Mouse (Mus musculus): ENCODE measurements around the gene Ucn. TPM values are rescaled to one million over a fixed set of nuclear protein-coding genes. Genes with fewer than 3 reads are reported as not detected.

The Ucn gene
- total RNA-seq, 1 experiment from 2014 or later, result not detected

DNA sequence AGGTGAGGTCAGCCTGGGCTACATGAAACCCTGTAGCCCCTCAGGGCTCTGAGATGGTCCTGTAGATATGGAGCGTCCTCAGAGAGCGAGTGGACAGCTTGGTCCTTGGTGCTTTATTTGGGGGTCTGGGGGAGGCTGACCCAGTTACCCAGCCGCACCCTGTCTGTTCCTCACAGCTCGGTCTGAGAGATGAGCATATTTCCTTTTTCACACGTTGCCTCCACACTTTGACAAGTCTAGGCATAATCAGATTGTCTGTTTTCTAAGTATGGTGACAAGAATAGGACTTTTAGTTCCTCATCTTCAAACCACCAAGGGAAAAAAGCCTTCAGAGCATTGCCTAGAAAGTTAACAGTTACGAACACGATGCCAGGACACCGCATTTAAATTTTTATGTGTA, 17.5 kb downstream of the Ucn start:
- ATAC-seq (replicated peaks in 1 of 2; ENCODE audit: insufficient read depth in 1 of 2, low FRiP score in 2 of 2, low TSS enrichment in 1 of 2, low read depth in 1 of 2, poor library complexity in 2 of 2, severe bottlenecking in 2 of 2), result no peak

DNA sequence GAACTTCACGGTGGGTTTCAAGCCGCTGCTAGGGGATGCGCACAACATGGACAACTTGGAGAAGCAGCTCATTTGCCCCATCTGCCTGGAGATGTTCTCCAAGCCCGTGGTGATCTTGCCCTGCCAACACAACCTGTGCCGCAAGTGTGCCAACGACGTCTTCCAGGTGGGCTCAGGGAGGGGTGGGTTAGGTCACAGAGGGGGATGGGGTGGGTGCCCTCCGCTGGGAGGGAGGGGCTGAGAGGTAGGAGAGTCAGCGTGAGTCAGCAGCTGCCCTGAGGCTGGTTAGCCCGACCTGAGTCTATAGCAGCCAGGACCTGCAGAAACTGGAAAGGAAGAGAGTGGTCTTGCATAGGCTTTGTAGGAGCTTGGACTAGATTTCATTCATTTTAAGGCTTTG, 21.7 kb downstream of the Ucn start:
- ATAC-seq (replicated peaks in 1 of 2; ENCODE audit: insufficient read depth in 1 of 2, low FRiP score in 2 of 2, low TSS enrichment in 1 of 2, low read depth in 1 of 2, poor library complexity in 2 of 2, severe bottlenecking in 2 of 2), result no peak

DNA sequence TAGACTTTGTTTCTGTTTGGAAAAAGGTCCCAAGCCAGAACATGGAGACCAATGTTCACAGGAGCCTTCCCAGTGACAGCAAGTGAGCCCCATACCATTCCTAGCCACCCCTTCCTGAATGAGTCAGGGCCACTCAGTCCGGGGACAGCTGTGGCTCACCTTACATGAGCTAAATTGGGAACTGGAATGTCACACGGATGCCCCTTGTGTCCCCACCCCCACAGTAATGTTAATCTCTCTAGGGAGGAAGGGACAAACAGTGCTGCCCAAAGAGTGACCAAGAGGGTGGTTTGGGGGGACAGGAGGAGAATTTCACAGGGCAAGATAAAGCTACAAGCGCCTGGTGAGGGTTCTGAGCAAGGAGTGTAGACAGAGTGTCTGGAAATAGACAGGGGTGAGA, 22.3 kb downstream of the Ucn start, which contains the start of gene Trim54:
Trim54 (plus strand) TSS at position 359 of the 400 bp plus-strand sequence.
- no peak for ATAC-seq (replicated peaks in 1 of 2; ENCODE audit: insufficient read depth in 1 of 2, low FRiP score in 2 of 2, low TSS enrichment in 1 of 2, low read depth in 1 of 2, poor library complexity in 2 of 2, severe bottlenecking in 2 of 2)

DNA sequence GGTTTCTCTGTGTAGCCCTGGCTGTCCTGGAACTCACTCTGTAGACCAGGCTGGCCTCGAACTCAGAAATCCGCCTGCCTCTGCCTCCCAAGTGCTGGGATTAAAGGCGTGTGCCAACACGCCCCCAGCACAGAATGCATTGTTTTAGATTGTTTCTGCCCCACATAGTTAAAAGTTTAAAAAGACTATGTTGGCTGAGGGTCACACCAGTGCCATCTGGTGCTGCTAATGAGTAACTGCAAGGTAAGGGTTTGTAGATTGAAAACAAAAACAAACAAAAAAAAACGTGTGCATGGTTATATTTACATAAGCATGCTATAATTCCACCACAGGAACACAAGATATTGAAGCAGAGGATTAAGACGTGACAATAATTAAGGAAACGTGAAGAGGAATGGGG, 27.8 kb downstream of the Ucn start:
- ATAC-seq (replicated peaks in 1 of 2; ENCODE audit: insufficient read depth in 1 of 2, low FRiP score in 2 of 2, low TSS enrichment in 1 of 2, low read depth in 1 of 2, poor library complexity in 2 of 2, severe bottlenecking in 2 of 2), result 0 out of 4 replicates have a peak, but pooled peaks of 1 of the 2 experiments have one; percentile 36

DNA sequence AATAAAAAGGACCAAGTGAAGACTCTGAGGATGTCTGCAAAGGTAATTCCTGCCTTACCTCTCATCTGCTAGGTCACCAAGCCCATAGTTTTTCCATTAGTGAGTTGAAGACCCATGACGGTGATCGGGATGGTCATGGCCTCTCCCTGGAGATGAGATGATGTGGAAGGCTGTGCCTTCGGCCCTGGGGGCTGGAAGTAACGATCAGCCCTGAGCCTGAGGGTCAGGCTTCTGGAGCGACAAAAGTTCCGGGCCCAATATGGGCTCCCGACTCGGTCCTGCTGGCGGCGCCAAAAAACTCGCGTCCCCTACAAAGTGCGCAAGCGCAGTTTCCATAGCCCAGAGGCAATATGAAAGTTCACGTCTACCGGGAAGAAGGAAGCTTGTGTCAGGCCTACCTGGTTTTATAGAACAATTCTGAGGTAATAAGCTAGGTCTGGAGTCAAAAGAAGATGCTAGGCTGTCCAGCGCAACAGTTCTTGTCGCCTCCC, 30.6 kb downstream of the Ucn start, which contains the start of gene Slc30a3:
Slc30a3 (minus strand) TSS at position 238 of the 491 bp plus-strand sequence.
- no peak for ATAC-seq (replicated peaks in 1 of 2; ENCODE audit: insufficient read depth in 1 of 2, low FRiP score in 2 of 2, low TSS enrichment in 1 of 2, low read depth in 1 of 2, poor library complexity in 2 of 2, severe bottlenecking in 2 of 2)

DNA sequence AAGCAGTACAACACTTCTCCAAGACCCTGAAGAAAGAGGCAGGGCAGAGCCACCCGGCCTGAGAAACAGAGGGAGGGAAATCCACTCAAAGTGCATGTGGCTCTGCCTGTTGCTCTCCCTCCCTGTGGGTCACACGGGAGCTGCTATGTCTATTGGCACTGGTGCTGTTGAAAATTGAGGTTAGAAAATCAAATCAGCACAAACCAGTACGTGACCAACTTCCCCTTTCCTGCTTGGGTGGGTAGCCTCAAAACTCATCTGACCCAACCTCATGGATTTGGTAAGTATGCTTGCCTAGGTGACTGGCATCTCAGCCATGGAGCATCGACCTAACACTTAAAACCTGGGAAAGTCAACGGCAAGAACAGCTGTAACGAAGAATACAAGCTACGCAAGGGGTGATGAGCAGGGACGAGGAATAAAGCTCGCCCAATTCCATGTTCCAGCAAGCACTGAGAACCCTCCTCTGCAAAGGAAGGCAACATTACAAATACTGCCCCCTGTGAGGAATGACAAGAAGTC, 32.8 kb downstream of the Ucn start, which contains the start of gene Dnajc5g:
Dnajc5g (plus strand) TSS at position 472 of the 522 bp plus-strand sequence.
- ATAC-seq (replicated peaks in 1 of 2; ENCODE audit: insufficient read depth in 1 of 2, low FRiP score in 2 of 2, low TSS enrichment in 1 of 2, low read depth in 1 of 2, poor library complexity in 2 of 2, severe bottlenecking in 2 of 2), result peak; percentile 42 to 56; a peak in 2 of 4 replicates

DNA sequence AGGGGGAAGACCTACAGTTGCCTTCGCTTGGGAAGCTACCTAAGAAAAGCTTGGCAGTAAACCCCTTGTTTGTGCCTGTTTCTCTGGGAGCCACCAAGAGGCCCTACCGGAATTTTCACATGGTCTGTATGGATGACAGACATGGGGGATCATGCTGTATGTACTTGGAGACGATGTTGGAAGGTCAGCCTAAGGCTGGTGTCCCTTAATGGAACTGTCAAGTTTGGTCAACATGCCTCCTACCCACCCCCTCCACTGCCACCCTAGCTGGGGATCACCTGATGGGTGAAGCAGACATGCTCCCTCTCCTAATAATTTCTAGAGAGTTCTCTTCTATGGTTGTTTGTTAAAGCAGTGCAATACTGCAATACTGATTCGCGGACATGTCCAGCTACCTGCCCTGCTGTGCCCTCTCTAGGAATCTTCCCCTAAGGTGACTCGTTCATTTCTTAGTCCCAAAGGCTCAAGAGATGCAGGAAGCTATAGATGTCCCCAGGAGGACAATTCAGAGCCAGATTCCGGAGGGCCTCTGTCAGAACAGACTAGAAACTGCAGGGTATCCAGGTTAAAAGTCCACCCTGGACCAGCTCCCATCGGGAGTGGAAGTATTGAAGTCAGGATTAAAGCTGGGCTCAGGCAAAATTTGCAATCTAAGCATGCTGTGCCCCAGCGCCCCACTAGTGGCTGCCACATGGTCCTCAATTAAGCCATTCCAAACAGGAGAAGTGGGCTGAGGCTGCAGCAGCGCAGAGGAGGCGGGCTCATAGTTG, 42.7 kb downstream of the Ucn start:
- ATAC-seq (replicated peaks in 1 of 2; ENCODE audit: insufficient read depth in 1 of 2, low FRiP score in 2 of 2, low TSS enrichment in 1 of 2, low read depth in 1 of 2, poor library complexity in 2 of 2, severe bottlenecking in 2 of 2), result no peak

DNA sequence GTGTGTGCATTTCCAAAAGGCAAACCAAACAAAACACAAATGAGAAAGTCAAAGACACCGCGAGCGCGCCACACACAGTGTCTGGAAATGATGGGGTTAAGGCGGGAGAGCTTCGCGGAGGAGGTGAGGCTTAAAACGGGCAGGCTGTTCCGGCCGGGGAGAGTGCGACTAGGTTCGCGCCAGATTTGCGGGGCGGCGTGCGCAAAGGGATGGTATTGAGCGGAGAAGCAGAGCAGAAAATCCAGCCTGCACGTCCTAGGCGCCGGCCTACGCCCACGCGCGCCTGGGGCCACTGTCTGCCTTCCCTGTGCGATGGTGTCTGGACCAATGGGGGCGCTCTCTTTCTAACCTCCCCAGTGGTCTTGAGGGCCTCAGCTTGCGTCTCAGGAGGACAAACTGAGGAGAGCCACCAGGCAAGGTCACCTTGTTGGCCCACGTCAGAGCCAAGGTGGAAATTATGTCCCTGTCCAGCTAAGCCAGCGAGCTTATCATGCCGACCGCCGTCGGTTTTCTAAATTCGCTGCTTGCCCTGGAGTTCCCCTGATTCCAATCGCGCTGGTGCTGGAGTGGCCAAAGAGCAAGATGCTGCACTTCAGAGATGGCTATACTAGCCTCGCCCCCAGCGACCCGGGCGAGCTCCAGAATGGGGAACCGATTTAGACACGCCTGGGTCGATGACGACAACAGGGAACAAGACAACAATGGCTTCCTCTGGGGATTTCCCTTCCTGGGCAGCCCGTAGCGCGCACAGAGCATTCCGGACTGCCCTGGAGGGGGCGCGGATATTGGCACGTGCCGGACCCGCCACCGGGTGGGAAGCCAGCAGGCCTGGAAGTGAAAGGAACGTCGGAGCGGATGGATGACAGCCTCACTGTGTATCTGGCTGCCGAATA, 43.6 kb downstream of the Ucn start:
- peak; percentile 85 to 92 for ATAC-seq (replicated peaks in 1 of 2; ENCODE audit: insufficient read depth in 1 of 2, low FRiP score in 2 of 2, low TSS enrichment in 1 of 2, low read depth in 1 of 2, poor library complexity in 2 of 2, severe bottlenecking in 2 of 2)

DNA sequence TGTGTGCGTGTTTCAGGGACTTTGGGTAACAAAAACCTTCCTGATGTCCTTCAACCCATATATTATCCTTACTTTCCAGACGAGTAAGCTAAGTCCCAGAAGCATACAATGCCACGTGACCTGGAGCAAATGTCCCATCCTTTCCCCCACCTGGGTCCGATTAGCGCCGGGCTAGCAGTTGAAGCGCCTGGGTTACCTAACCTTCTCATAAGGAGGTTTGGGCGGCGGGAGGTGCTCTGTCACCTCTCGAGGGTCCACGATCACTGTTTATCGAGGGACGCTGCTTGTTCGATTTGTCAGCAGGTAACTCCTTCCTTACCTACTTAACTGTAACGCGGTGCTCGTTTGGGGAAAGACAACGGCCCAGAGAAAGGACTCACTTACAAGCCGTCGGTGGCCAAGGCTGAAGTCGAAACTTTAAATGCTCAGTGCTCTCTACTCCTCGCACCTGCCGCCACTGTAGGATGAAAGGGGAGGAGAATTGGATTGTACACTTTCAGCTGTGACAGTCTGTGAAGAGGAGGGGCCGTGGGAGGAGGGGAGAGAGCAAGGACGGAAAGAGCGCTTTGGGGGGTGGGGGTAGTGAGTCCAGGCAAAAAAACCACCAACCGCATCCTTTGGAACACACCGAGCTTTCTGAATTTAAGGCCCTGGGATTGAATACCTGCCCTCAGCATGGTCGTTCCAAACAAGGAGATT, 44.4 kb downstream of the Ucn start:
- no peak for ATAC-seq (replicated peaks in 1 of 2; ENCODE audit: insufficient read depth in 1 of 2, low FRiP score in 2 of 2, low TSS enrichment in 1 of 2, low read depth in 1 of 2, poor library complexity in 2 of 2, severe bottlenecking in 2 of 2)

DNA sequence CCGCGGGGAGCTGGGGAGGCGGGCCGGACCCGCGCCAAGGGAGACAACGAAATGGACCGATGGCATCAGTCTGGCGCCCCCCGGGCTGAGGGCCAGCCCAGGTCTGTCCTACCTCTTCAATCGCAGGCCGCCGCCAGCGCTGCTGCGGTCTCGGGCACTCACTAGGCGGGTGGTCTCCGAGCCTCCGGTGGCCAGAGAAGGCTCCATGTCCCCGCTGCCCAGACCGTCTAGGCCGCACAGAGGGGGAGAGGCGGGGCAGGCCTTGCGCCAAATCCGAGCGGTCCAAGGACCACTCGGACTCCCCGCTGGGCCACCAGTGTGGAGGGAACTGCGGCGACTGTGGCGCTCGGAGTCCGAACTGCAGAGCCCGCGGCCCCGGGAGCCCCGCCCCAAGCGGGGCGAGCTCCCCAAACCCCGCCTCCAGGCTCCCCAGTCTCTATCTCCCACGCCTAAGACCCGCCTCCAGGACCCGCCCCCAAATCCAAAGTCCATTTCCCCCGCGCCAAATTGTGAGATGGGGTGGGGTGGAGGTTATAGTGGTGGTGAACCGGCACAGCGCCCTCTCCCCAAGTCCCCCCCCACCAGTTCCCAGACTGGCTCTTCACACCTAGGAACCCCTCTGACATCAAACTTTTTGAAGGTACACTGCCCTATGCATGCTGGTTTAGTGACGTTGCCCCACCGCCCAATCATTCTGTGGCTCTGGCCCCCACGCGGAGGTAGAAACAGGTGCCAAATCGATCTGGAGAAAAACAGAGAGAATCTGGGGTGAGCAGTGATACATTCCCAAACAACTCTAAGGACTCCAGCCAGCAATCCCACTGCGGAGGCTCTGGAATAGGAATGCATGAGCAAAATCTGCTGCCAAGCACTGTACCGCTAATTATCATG, 45.2 kb downstream of the Ucn start:
- no peak for ATAC-seq (replicated peaks in 1 of 2; ENCODE audit: insufficient read depth in 1 of 2, low FRiP score in 2 of 2, low TSS enrichment in 1 of 2, low read depth in 1 of 2, poor library complexity in 2 of 2, severe bottlenecking in 2 of 2)

DNA sequence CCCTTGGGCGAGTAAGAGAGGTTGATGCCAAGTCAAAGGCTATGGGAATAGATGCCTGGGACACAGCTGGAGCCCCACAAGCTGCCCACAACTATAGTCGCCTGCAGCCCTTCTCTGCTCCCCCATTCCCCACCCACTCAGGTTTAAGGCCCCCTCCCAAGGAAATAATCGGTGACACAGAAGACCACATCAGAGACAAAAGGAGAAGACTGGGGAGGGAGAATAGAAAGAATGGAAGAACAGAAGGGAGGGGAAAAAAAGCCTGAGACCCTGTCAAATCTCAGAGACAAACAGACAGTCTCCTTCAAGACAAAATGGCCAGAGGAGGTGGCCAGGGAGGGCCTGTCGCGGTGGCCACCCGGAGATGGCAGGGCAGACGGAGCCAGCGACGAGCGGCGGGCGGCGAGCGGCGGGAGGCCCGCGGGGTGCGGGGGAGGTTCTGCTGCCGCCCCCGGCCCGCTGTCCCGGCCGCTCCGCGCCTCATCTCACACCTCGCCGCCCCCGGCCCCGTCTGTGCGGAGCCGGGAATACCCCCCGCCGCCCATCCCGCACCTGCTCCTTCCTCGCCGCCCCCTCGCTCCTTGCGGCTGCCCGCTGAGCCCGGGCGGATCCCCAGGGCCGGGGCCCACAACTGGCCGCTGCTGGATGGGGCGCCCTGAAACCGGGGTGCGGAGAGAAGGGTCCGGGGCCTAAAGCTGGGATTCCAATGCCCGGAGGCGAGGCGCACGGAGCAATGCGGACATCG, 46.2 kb downstream of the Ucn start:
- ATAC-seq (replicated peaks in 1 of 2; ENCODE audit: insufficient read depth in 1 of 2, low FRiP score in 2 of 2, low TSS enrichment in 1 of 2, low read depth in 1 of 2, poor library complexity in 2 of 2, severe bottlenecking in 2 of 2), result no peak

Other genes starting within 250 kb of the Ucn start
- 190 and 197 TPM in 2 replicates for gene Ost4, start 231.0 kb downstream of the Ucn start, total RNA-seq (2017)
- 31.9 and 48.9 TPM in 2 replicates for gene Emilin1, start 225.4 kb downstream of the Ucn start, total RNA-seq (2017)
- 69.2 and 71.8 TPM in 2 replicates for gene Khk, start 217.4 kb downstream of the Ucn start, total RNA-seq (2017)
- not detected in 2 replicates for gene Cgref1, start 193.2 kb downstream of the Ucn start, total RNA-seq (2017)
- 56.5 and 72.3 TPM in 2 replicates for gene Preb, start 178.5 kb downstream of the Ucn start, total RNA-seq (2017)
- gene Tcf23, start 170.2 kb downstream of the Ucn start, total RNA-seq (2017), result not detected in 2 replicates
- 69.1 and 74.0 TPM in 2 replicates for gene Atraid, start 90.5 kb downstream of the Ucn start, total RNA-seq (2017)
- 5.1 and 6.7 TPM in 2 replicates for gene Slc5a6, start 89.9 kb downstream of the Ucn start, total RNA-seq (2017)
- gene Cad, start 84.0 kb downstream of the Ucn start, total RNA-seq (2017), result 22.2 and 33.5 TPM in 2 replicates
- gene Dnajc5g, start 32.5 kb downstream of the Ucn start, total RNA-seq (2017), result not detected in 2 replicates
- gene Slc30a3, start 30.6 kb downstream of the Ucn start, total RNA-seq (2017), result not detected in 2 replicates
- gene Trim54, start 22.1 kb downstream of the Ucn start, total RNA-seq (2017), result not detected in 2 replicates
- 32.1 and 51.0 TPM in 2 replicates for gene Mpv17, start 15.4 kb upstream of the Ucn start, total RNA-seq (2017)
- gene Gm29609, start 41.1 kb upstream of the Ucn start, total RNA-seq (2017), result 1.2 TPM in 1 of 2 replicates, not detected in the other
- 64.3 and 83.3 TPM in 2 replicates for gene Gtf3c2, start 41.3 kb upstream of the Ucn start, total RNA-seq (2017)
- gene Snx17, start 54.4 kb upstream of the Ucn start, total RNA-seq (2017), result 33.8 and 37.6 TPM in 2 replicates
- 11.4 and 16.0 TPM in 2 replicates for gene Eif2b4, start 54.6 kb upstream of the Ucn start, total RNA-seq (2017)
- 5.8 and 11.3 TPM in 2 replicates for gene Zfp513, start 63.5 kb upstream of the Ucn start, total RNA-seq (2017)
- 130 and 218 TPM in 2 replicates for gene Ppm1g, start 81.9 kb upstream of the Ucn start, total RNA-seq (2017)
- gene Nrbp1, start 102.0 kb upstream of the Ucn start, total RNA-seq (2017), result 112 and 130 TPM in 2 replicates
- gene Gm9970, start 102.4 kb upstream of the Ucn start, total RNA-seq (2017), result not detected in 2 replicates
- 2.3 and 8.4 TPM in 2 replicates for gene Krtcap3, start 112.9 kb upstream of the Ucn start, total RNA-seq (2017)
- gene Ift172, start 152.3 kb upstream of the Ucn start, total RNA-seq (2017), result 27.6 and 67.0 TPM in 2 replicates
- 1.6 and 2.6 TPM in 2 replicates for gene Fndc4, start 157.3 kb upstream of the Ucn start, total RNA-seq (2017)
- 0.65 TPM in 1 of 2 replicates, not detected in the other for gene Gckr, start 158.6 kb upstream of the Ucn start, total RNA-seq (2017)

All from hematopoietic stem cell, adult 5-6 weeks (primary cell).